Mouse (Mus musculus): ENCODE data around the gene Dennd4b. TPM values are rescaled to one million over a fixed set of nuclear protein-coding genes. Genes with fewer than 3 reads are reported as not detected.

The Dennd4b gene
- polyA plus RNA-seq, 1 experiment from 2014 or later, result 7.5 TPM

GRCm38 (mm10) chr3:90255194-90255565 lies 9.8 kb upstream of the Dennd4b start:
- Histone ChIP-seq H3K27ac (ENCODE audit: low read depth, low read length) (no peak overlapping the region), H3K9ac (ENCODE audit: low read depth, low read length) (peak overlapping the region; percentile 90), H3K9me3 (ENCODE audit: control insufficient read depth, low read length) (no peaks in the 10 kb centered on the region), H3K27me3 (replicated peaks; ENCODE audit: control insufficient read depth, insufficient read depth, low read length) (no peaks in the 10 kb centered on the region), H3K4me3 (ENCODE audit: low read depth, low read length) (peak overlapping the region; percentile 96), H3K4me2 (peak overlapping the region; percentile 77), H3K36me3 (ENCODE audit: control insufficient read depth, insufficient read depth, low read length) (peaks cover 18% of the 10 kb centered on the region), H3K4me1 (replicated peaks; ENCODE audit: control insufficient read depth, insufficient read depth, low read length) (peaks cover 12% of the 10 kb centered on the region)
- WGBS, result 16% methylated on average over 2 of the region's 2 CpGs
- DNase-seq (ENCODE audit: low spot score) (no peak), ATAC-seq (replicated peaks; ENCODE audit: low FRiP score) (no peak)

- Histone ChIP-seq H3K4me3 (ENCODE audit: low read depth, low read length) (no peak overlapping the region; the same call in 1 of the 2 replicates), H3K4me1 (replicated peaks; ENCODE audit: control insufficient read depth, insufficient read depth, low read length) (peaks cover 12% of the 10 kb centered on the region), H3K9me3 (ENCODE audit: control insufficient read depth, low read length) (no peaks in the 10 kb centered on the region), H3K4me2 (peak overlapping the region; percentile 77; the same call in 1 of the 2 replicates), H3K9ac (ENCODE audit: low read depth, low read length) (no peak overlapping the region), H3K36me3 (ENCODE audit: control insufficient read depth, insufficient read depth, low read length) (peaks cover 18% of the 10 kb centered on the region), H3K27me3 (replicated peaks; ENCODE audit: control insufficient read depth, insufficient read depth, low read length) (no peaks in the 10 kb centered on the region), H3K27ac (ENCODE audit: low read depth, low read length) (no peak overlapping the region)
- DNase-seq (ENCODE audit: low spot score) (no peak), ATAC-seq (replicated peaks; ENCODE audit: low FRiP score) (no peak)
- 94% methylated on average over 14 of the region's 14 CpGs for WGBS
Measured at GRCm38 (mm10) chr3:90255784-90256353, 9.1 kb upstream of the Dennd4b start.

- Histone ChIP-seq H3K4me3 (ENCODE audit: low read depth, low read length) (no peak overlapping the region), H3K27ac (ENCODE audit: low read depth, low read length) (no peak overlapping the region), H3K27me3 (replicated peaks; ENCODE audit: control insufficient read depth, insufficient read depth, low read length) (no peaks in the 10 kb centered on the region), H3K4me2 (no peak overlapping the region), H3K9me3 (ENCODE audit: control insufficient read depth, low read length) (no peaks in the 10 kb centered on the region), H3K36me3 (ENCODE audit: control insufficient read depth, insufficient read depth, low read length) (peaks cover 18% of the 10 kb centered on the region), H3K9ac (ENCODE audit: low read depth, low read length) (no peak overlapping the region), H3K4me1 (replicated peaks; ENCODE audit: control insufficient read depth, insufficient read depth, low read length) (peaks cover 12% of the 10 kb centered on the region)
- DNase-seq (ENCODE audit: low spot score) (no peak), ATAC-seq (replicated peaks; ENCODE audit: low FRiP score) (no peak)
- WGBS, result 90% methylated on average over 19 of the region's 19 CpGs
Measured at GRCm38 (mm10) chr3:90256731-90257530, 8.1 kb upstream of the Dennd4b start.

- H3K36me3 ChIP-seq (ENCODE audit: control insufficient read depth, insufficient read depth, low read length), result peaks cover 24% of the 10 kb centered on the region
- no peak for DNase-seq (ENCODE audit: low spot score)
Measured at GRCm38 (mm10) chr3:90258521-90258920, 6.5 kb upstream of the Dennd4b start.

GRCm38 (mm10) chr3:90263121-90263771 lies 1.7 kb upstream of the Dennd4b start:
- no peaks in the 10 kb centered on the region for H3K27me3 ChIP-seq (replicated peaks; ENCODE audit: control insufficient read depth, insufficient read depth, low read length)
- no peak overlapping the region for H3K4me2 ChIP-seq
- DNase-seq (ENCODE audit: low spot score) (no peak), ATAC-seq (replicated peaks; ENCODE audit: low FRiP score) (no peak)
- 90% methylated on average over 5 of the region's 5 CpGs for WGBS
- H3K36me3 ChIP-seq (ENCODE audit: control insufficient read depth, insufficient read depth, low read length), result peaks cover 24% of the 10 kb centered on the region
- H3K4me3 ChIP-seq (ENCODE audit: low read depth, low read length), result no peak overlapping the region
- no peak overlapping the region for H3K9ac ChIP-seq (ENCODE audit: low read depth, low read length)
- H3K27ac ChIP-seq (ENCODE audit: low read depth, low read length), result no peak overlapping the region
- no peaks in the 10 kb centered on the region for H3K9me3 ChIP-seq (ENCODE audit: control insufficient read depth, low read length)
- H3K4me1 ChIP-seq (replicated peaks; ENCODE audit: control insufficient read depth, insufficient read depth, low read length), result peaks cover 17% of the 10 kb centered on the region

More at GRCm38 (mm10) chr3:90258521-90258920, 6.5 kb upstream of the Dennd4b start:
- H3K27ac ChIP-seq (ENCODE audit: low read depth, low read length), result no peak overlapping the region
- no peak for ATAC-seq (replicated peaks; ENCODE audit: low FRiP score)
- no peaks in the 10 kb centered on the region for H3K27me3 ChIP-seq (replicated peaks; ENCODE audit: control insufficient read depth, insufficient read depth, low read length)
- peaks cover 12% of the 10 kb centered on the region for H3K4me1 ChIP-seq (replicated peaks; ENCODE audit: control insufficient read depth, insufficient read depth, low read length)
- 86% methylated on average over 4 of the region's 4 CpGs for WGBS
- no peak overlapping the region for H3K9ac ChIP-seq (ENCODE audit: low read depth, low read length)
- no peaks in the 10 kb centered on the region for H3K9me3 ChIP-seq (ENCODE audit: control insufficient read depth, low read length)
- no peak overlapping the region for H3K4me2 ChIP-seq
- H3K4me3 ChIP-seq (ENCODE audit: low read depth, low read length), result no peak overlapping the region

GRCm38 (mm10) chr3:90264687-90265033 lies 325 bp upstream of the Dennd4b start:
- DNase-seq (ENCODE audit: low spot score) (no peak), ATAC-seq (replicated peaks; ENCODE audit: low FRiP score) (no peak)
- Histone ChIP-seq H3K27me3 (replicated peaks; ENCODE audit: control insufficient read depth, insufficient read depth, low read length) (no peaks in the 10 kb centered on the region), H3K4me1 (replicated peaks; ENCODE audit: control insufficient read depth, insufficient read depth, low read length) (peaks cover 25% of the 10 kb centered on the region), H3K9ac (ENCODE audit: low read depth, low read length) (peak overlapping the region; percentile 91), H3K4me2 (peak overlapping the region; percentile 96), H3K36me3 (ENCODE audit: control insufficient read depth, insufficient read depth, low read length) (peaks cover 18% of the 10 kb centered on the region), H3K9me3 (ENCODE audit: control insufficient read depth, low read length) (no peaks in the 10 kb centered on the region), H3K27ac (ENCODE audit: low read depth, low read length) (peak overlapping the region; percentile 94; the same call in 1 of the 2 replicates), H3K4me3 (ENCODE audit: low read depth, low read length) (peak overlapping the region; percentile 74)
- 28% methylated on average over 10 of the region's 10 CpGs for WGBS

GRCm38 (mm10) chr3:90265932-90266741 lies 1.2 kb downstream of the Dennd4b start:
- 16% methylated on average over 16 of the region's 16 CpGs for WGBS
- ATAC-seq (replicated peaks; ENCODE audit: low FRiP score) (peak; percentile 36), DNase-seq (ENCODE audit: low spot score) (no peak)
- peaks cover 25% of the 10 kb centered on the region for H3K4me1 ChIP-seq (replicated peaks; ENCODE audit: control insufficient read depth, insufficient read depth, low read length)
- no peaks in the 10 kb centered on the region for H3K9me3 ChIP-seq (ENCODE audit: control insufficient read depth, low read length)
- peak overlapping the region; percentile 91 for H3K9ac ChIP-seq (ENCODE audit: low read depth, low read length)
- H3K4me3 ChIP-seq (ENCODE audit: low read depth, low read length), result peak overlapping the region; percentile 74
- peaks cover 9% of the 10 kb centered on the region for H3K36me3 ChIP-seq (ENCODE audit: control insufficient read depth, insufficient read depth, low read length)
- H3K4me2 ChIP-seq, result peak overlapping the region; percentile 96
- H3K27ac ChIP-seq (ENCODE audit: low read depth, low read length), result peak overlapping the region; percentile 94
- no peaks in the 10 kb centered on the region for H3K27me3 ChIP-seq (replicated peaks; ENCODE audit: control insufficient read depth, insufficient read depth, low read length)

Measured in liver, embryonic 11.5 days (tissue).